Mouse (Mus musculus): ENCODE measurements around the gene Rab11b. TPM values are rescaled to one million over a fixed set of nuclear protein-coding genes. Genes with fewer than 3 reads are reported as not detected.
A peak's percentile ranks its signal among the peaks of the same experiment; 100 is the strongest.

Rab11b gene
- polyA plus RNA-seq, 1 experiment from 2014 or later = 359 TPM

GRCm38 (mm10) chr17:33788732-33789131 lies 28.4 kb upstream of the Rab11b start:
- DNase-seq (ENCODE audit: low spot score) = no peak
- Histone ChIP-seq H3K9me3 (ENCODE audit: control insufficient read depth, low read length) (no peaks in the 10 kb centered on the region), H3K27me3 (ENCODE audit: control insufficient read depth, insufficient read depth, low read length) (no peaks in the 10 kb centered on the region), H3K9ac (ENCODE audit: low read depth, low read length) (no peak overlapping the region), H3K4me2 (replicated peaks; ENCODE audit: low read depth, low read length) (no peak overlapping the region), H3K36me3 (ENCODE audit: control insufficient read depth, insufficient read depth, low read length) (no peaks in the 10 kb centered on the region), H3K4me3 (ENCODE audit: low read depth, low read length) (no peak overlapping the region), H3K27ac (ENCODE audit: low read depth, low read length) (no peak overlapping the region), H3K4me1 (replicated peaks; ENCODE audit: control insufficient read depth, insufficient read depth, low read length) (no peaks in the 10 kb centered on the region)
- WGBS = 77% methylated on average over 4 of the region's 4 CpGs
- no peak for ATAC-seq (ENCODE audit: low FRiP score)

DNA sequence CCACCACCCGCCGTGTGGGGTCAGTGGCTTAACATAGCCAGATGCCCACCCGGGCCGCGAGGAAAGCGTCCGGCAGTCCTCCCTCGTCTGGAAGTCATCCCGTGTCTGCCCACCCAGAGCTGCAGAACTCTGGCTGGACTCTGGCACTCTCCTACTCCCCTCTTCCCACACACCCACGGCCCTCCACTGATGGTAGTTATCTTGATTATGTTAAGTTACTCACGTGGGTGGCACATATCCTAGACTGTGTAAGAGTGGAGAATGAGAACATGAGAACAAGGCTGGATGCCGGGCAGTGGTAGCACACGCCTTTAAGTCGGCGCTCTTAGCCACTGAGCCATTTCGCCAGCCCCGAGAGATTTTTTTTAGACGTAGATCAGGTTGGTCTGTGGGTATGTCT lies 26.0 kb upstream of the Rab11b start:
- no peaks in the 10 kb centered on the region for H3K4me1 ChIP-seq (replicated peaks; ENCODE audit: control insufficient read depth, insufficient read depth, low read length)
- no peak overlapping the region for H3K27ac ChIP-seq (ENCODE audit: low read depth, low read length)
- H3K4me3 ChIP-seq (ENCODE audit: low read depth, low read length) = no peak overlapping the region
- no peak for DNase-seq (ENCODE audit: low spot score)
- ATAC-seq (ENCODE audit: low FRiP score) = no peak
- H3K9ac ChIP-seq (ENCODE audit: low read depth, low read length) = no peak overlapping the region
- no peaks in the 10 kb centered on the region for H3K9me3 ChIP-seq (ENCODE audit: control insufficient read depth, low read length)
- no peaks in the 10 kb centered on the region for H3K36me3 ChIP-seq (ENCODE audit: control insufficient read depth, insufficient read depth, low read length)
- WGBS = 77% methylated on average over 18 of the region's 18 CpGs
- H3K4me2 ChIP-seq (replicated peaks; ENCODE audit: low read depth, low read length) = no peak overlapping the region
- H3K27me3 ChIP-seq (ENCODE audit: control insufficient read depth, insufficient read depth, low read length) = no peaks in the 10 kb centered on the region

DNA sequence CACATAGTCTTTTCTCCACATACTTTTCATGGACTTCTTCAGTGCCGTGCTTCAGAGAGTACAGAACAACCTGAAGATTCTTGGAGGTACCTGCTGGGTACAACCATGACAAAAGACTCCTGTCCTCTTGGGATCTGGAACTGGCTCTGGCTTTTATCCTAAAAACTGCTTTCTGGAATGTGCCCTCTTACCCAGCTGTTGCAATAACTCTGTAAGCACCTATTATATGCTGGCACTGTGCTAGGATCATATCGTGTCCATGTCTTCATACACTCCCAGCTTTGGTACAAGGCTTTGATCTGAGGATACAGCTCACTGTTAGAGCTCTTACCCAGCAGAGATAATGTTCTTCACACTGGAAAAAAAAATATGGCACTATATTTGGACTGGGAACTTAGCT lies 24.6 kb upstream of the Rab11b start:
- no peaks in the 10 kb centered on the region for H3K36me3 ChIP-seq (ENCODE audit: control insufficient read depth, insufficient read depth, low read length)
- 85% methylated on average over 2 of the region's 2 CpGs for WGBS

GRCm38 (mm10) chr17:33783408-33783807 lies 23.1 kb upstream of the Rab11b start:
- Histone ChIP-seq H3K27me3 (ENCODE audit: control insufficient read depth, insufficient read depth, low read length) (no peaks in the 10 kb centered on the region), H3K27ac (ENCODE audit: low read depth, low read length) (no peak overlapping the region), H3K36me3 (ENCODE audit: control insufficient read depth, insufficient read depth, low read length) (no peaks in the 10 kb centered on the region), H3K4me1 (replicated peaks; ENCODE audit: control insufficient read depth, insufficient read depth, low read length) (no peaks in the 10 kb centered on the region), H3K4me3 (ENCODE audit: low read depth, low read length) (no peak overlapping the region), H3K4me2 (replicated peaks; ENCODE audit: low read depth, low read length) (no peak overlapping the region), H3K9me3 (ENCODE audit: control insufficient read depth, low read length) (no peaks in the 10 kb centered on the region), H3K9ac (ENCODE audit: low read depth, low read length) (no peak overlapping the region)
- DNase-seq (ENCODE audit: low spot score) (no peak), ATAC-seq (ENCODE audit: low FRiP score) (no peak)

More for the DNA sequence above, 24.6 kb upstream of the Rab11b start:
- no peak overlapping the region for H3K27ac ChIP-seq (ENCODE audit: low read depth, low read length)
- no peak overlapping the region for H3K4me3 ChIP-seq (ENCODE audit: low read depth, low read length)
- no peaks in the 10 kb centered on the region for H3K4me1 ChIP-seq (replicated peaks; ENCODE audit: control insufficient read depth, insufficient read depth, low read length)
- no peak overlapping the region for H3K9ac ChIP-seq (ENCODE audit: low read depth, low read length)
- ATAC-seq (ENCODE audit: low FRiP score) (no peak), DNase-seq (ENCODE audit: low spot score) (no peak)
- no peak overlapping the region for H3K4me2 ChIP-seq (replicated peaks; ENCODE audit: low read depth, low read length)
- no peaks in the 10 kb centered on the region for H3K27me3 ChIP-seq (ENCODE audit: control insufficient read depth, insufficient read depth, low read length)
- H3K9me3 ChIP-seq (ENCODE audit: control insufficient read depth, low read length) = no peaks in the 10 kb centered on the region

- ATAC-seq (ENCODE audit: low FRiP score) = no peak
- Histone ChIP-seq H3K4me2 (replicated peaks; ENCODE audit: low read depth, low read length) (peak overlapping the region; percentile 87; the same call in 1 of the 2 replicates), H3K9me3 (ENCODE audit: control insufficient read depth, low read length) (no peaks in the 10 kb centered on the region), H3K9ac (ENCODE audit: low read depth, low read length) (no peak overlapping the region), H3K27me3 (ENCODE audit: control insufficient read depth, insufficient read depth, low read length) (no peaks in the 10 kb centered on the region), H3K36me3 (ENCODE audit: control insufficient read depth, insufficient read depth, low read length) (no peaks in the 10 kb centered on the region), H3K4me1 (replicated peaks; ENCODE audit: control insufficient read depth, insufficient read depth, low read length) (no peaks in the 10 kb centered on the region), H3K4me3 (ENCODE audit: low read depth, low read length) (no peak overlapping the region), H3K27ac (ENCODE audit: low read depth, low read length) (no peak overlapping the region)
- 33% methylated on average over 4 of the region's 4 CpGs for WGBS
- DNase-seq (ENCODE audit: low spot score) = no peak
Measured at GRCm38 (mm10) chr17:33782067-33782466, 21.7 kb upstream of the Rab11b start.

GRCm38 (mm10) chr17:33781124-33781977 lies 21.0 kb upstream of the Rab11b start, which contains the start of gene Angptl4:
TSS of gene Angptl4 (minus strand) at chr17:33781830.
- peak; percentile 87 for ATAC-seq (ENCODE audit: low FRiP score)
- H3K9me3 ChIP-seq (ENCODE audit: control insufficient read depth, low read length) = no peaks in the 10 kb centered on the region
- H3K4me2 ChIP-seq (replicated peaks; ENCODE audit: low read depth, low read length) = peak within 1 kb of the TSS; percentile 87
- WGBS = 2% methylated on average over 50 of the region's 50 CpGs
- H3K4me1 ChIP-seq (replicated peaks; ENCODE audit: control insufficient read depth, insufficient read depth, low read length) = no peaks in the 10 kb centered on the region
- H3K4me3 ChIP-seq (ENCODE audit: low read depth, low read length) = peak within 1 kb of the TSS; percentile 40
- no peaks in the 10 kb centered on the region for H3K36me3 ChIP-seq (ENCODE audit: control insufficient read depth, insufficient read depth, low read length)
- peak; percentile 68 for DNase-seq (ENCODE audit: low spot score)
- H3K27ac ChIP-seq (ENCODE audit: low read depth, low read length) = 0 out of 2 replicates have a peak within 1 kb of the TSS, but pooled peaks have one; percentile 6
- H3K9ac ChIP-seq (ENCODE audit: low read depth, low read length) = peak within 1 kb of the TSS; percentile 58
- H3K27me3 ChIP-seq (ENCODE audit: control insufficient read depth, insufficient read depth, low read length) = no peaks in the 10 kb centered on the region

DNA sequence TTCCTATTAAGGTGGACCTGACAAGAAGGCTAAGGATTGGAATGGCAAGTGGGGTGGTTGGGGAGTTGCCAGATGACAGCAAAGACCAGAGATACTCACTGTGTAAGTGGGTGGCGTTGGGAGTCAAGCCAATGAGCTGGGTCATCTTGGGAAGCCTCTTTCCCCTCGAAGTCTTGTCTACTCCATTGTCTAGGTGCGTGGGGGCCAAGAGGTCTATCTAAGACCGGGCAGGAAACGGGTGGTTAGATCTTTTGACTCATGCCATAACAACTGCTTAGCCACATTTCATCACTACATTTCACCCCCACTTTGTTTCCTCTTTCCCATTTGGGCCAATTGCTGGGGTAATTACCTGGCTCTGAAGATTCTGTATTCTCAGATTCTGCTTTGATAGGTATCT lies 20.1 kb upstream of the Rab11b start:
- H3K27ac ChIP-seq (ENCODE audit: low read depth, low read length) = 0 out of 2 replicates have a peak overlapping the region, but pooled peaks have one; percentile 6
- H3K9ac ChIP-seq (ENCODE audit: low read depth, low read length) = 0 out of 2 replicates have a peak overlapping the region, but pooled peaks have one; percentile 58
- ATAC-seq (ENCODE audit: low FRiP score) (no peak), DNase-seq (ENCODE audit: low spot score) (no peak)
- no peaks in the 10 kb centered on the region for H3K36me3 ChIP-seq (ENCODE audit: control insufficient read depth, insufficient read depth, low read length)
- H3K4me3 ChIP-seq (ENCODE audit: low read depth, low read length) = peak overlapping the region; percentile 40; the same call in 1 of the 2 replicates
- no peaks in the 10 kb centered on the region for H3K4me1 ChIP-seq (replicated peaks; ENCODE audit: control insufficient read depth, insufficient read depth, low read length)
- no peaks in the 10 kb centered on the region for H3K27me3 ChIP-seq (ENCODE audit: control insufficient read depth, insufficient read depth, low read length)
- H3K9me3 ChIP-seq (ENCODE audit: control insufficient read depth, low read length) = no peaks in the 10 kb centered on the region
- 92% methylated on average over 5 of the region's 5 CpGs for WGBS
- peak overlapping the region; percentile 87 for H3K4me2 ChIP-seq (replicated peaks; ENCODE audit: low read depth, low read length)

GRCm38 (mm10) chr17:33779967-33780295 lies 19.6 kb upstream of the Rab11b start:
- no peak overlapping the region for H3K27ac ChIP-seq (ENCODE audit: low read depth, low read length)
- no peak overlapping the region for H3K9ac ChIP-seq (ENCODE audit: low read depth, low read length)
- WGBS = 80% methylated on average over 5 of the region's 5 CpGs
- no peaks in the 10 kb centered on the region for H3K27me3 ChIP-seq (ENCODE audit: control insufficient read depth, insufficient read depth, low read length)
- no peaks in the 10 kb centered on the region for H3K9me3 ChIP-seq (ENCODE audit: control insufficient read depth, low read length)
- DNase-seq (ENCODE audit: low spot score) (no peak), ATAC-seq (ENCODE audit: low FRiP score) (no peak)
- H3K4me3 ChIP-seq (ENCODE audit: low read depth, low read length) = 0 out of 2 replicates have a peak overlapping the region, but pooled peaks have one; percentile 2
- H3K36me3 ChIP-seq (ENCODE audit: control insufficient read depth, insufficient read depth, low read length) = no peaks in the 10 kb centered on the region
- H3K4me2 ChIP-seq (replicated peaks; ENCODE audit: low read depth, low read length) = no peak overlapping the region
- no peaks in the 10 kb centered on the region for H3K4me1 ChIP-seq (replicated peaks; ENCODE audit: control insufficient read depth, insufficient read depth, low read length)
